Mouse (Mus musculus) kidney, postnatal 0 days (tissue): ENCODE measurements at regions not wholly inside any gene's neighbourhood (a gene's known extent, or its start where the extent isn't known, plus 50 kb on each side); places are given as distances from the start of the nearest gene placed in this dataset.

Experiments used
- ATAC-seq: fragments of 200-750 bp; cut with Nextera tagmentation; replicated peaks from 2 replicates; pipeline ENCODE4 v1.8.0; 2017; ENCODE audit warnings: low read depth, moderate number of reproducible peaks, moderate TSS enrichment, moderate library complexity; ENCODE audit not compliant: low FRiP score
- DNase-seq: peaks from one replicate; pipeline ENCODE4 v3.0.0-alpha.2; 2016; ENCODE audit warnings: low spot score
- H3K27ac ChIP-seq: fragments of 300-500 bp; sonication (generic); 2 replicates; pipeline ENCODE4 v1.5.1; 2014; ENCODE audit warnings: mild to moderate bottlenecking
- H3K27me3 ChIP-seq: fragments of 300-500 bp; sonication (generic); 2 replicates; pipeline ENCODE4 v1.6.1; 2014; ENCODE audit warnings: low read length, mixed read lengths; ENCODE audit not compliant: insufficient read depth
- H3K36me3 ChIP-seq: fragments of 300-500 bp; sonication (generic); 2 replicates; pipeline ENCODE4 v1.6.1; 2014; ENCODE audit warnings: low read length, mixed read lengths; ENCODE audit not compliant: insufficient read depth
- H3K4me1 ChIP-seq: fragments of 300-500 bp; sonication (generic); replicated peaks from 2 replicates; pipeline ENCODE4 v1.6.1; 2014; ENCODE audit warnings: antibody characterized with exemption, low read length, mixed read lengths; ENCODE audit not compliant: insufficient read depth
- H3K4me2 ChIP-seq: fragments of 300-500 bp; sonication (generic); 2 replicates; pipeline ENCODE4 v1.6.1; 2014; ENCODE audit warnings: mild to moderate bottlenecking, low read length, moderate library complexity, mixed read lengths
- H3K4me3 ChIP-seq: fragments of 300-500 bp; sonication (generic); replicated peaks from 2 replicates; pipeline ENCODE4 v1.5.1; 2014; ENCODE audit warnings: low read depth, low read length
- H3K9ac ChIP-seq: fragments of 300-500 bp; sonication (generic); 2 replicates; pipeline ENCODE4 v1.6.1; 2014; ENCODE audit warnings: low read depth, low read length
- H3K9me3 ChIP-seq: fragments of 300-500 bp; sonication (generic); replicated peaks from 2 replicates; pipeline ENCODE4 v1.6.1; 2016; ENCODE audit warnings: low read length, inconsistent platforms, mixed read lengths
- CTCF ChIP-seq: IDR thresholded peaks from 2 replicates; pipeline ENCODE4 v1.5.1; 2016; ENCODE audit warnings: antibody characterized with exemption, low read depth, mild to moderate bottlenecking, moderate library complexity
- WGBS: fragments of 180-500 bp; shearing (Covaris S2); extraction: QIAGEN DNeasy Blood & Tissue Kit; methylation state at CpG from one replicate; pipeline ENCODE4 v1.1.7; 2014; 5-methylcytosine and 5-hydroxymethylcytosine counted together

GRCm38 (mm10) chr12:29258548-29258874, 269.7 kb upstream of the Myt1l start:
- H3K4me1 ChIP-seq = peaks cover 7% of the 10 kb centered on the region; the same call in 1 of the 2 replicates
- DNase-seq = no peak
- H3K9me3 ChIP-seq = no peaks in the 10 kb centered on the region
- H3K36me3 ChIP-seq = no peaks in the 10 kb centered on the region
- H3K4me2 ChIP-seq = no peak overlapping the region
- no peak overlapping the region for H3K27ac ChIP-seq
- no peak for ATAC-seq
- no peaks in the 10 kb centered on the region for H3K27me3 ChIP-seq
- no peak overlapping the region for H3K4me3 ChIP-seq
- H3K9ac ChIP-seq = no peak overlapping the region
- no peak for TF ChIP-seq CTCF

GRCm38 (mm10) chr12:29258966-29259365, 269.2 kb upstream of the Myt1l start:
- H3K9ac ChIP-seq = no peak overlapping the region

GRCm38 (mm10) chr12:29274166-29274565, 254.0 kb upstream of the Myt1l start:
- Histone ChIP-seq H3K9ac (no peak overlapping the region), H3K4me2 (no peak overlapping the region), H3K4me1 (no peaks in the 10 kb centered on the region), H3K36me3 (no peaks in the 10 kb centered on the region), H3K27me3 (no peaks in the 10 kb centered on the region), H3K27ac (no peak overlapping the region), H3K9me3 (no peaks in the 10 kb centered on the region), H3K4me3 (no peak overlapping the region)
- DNase-seq (no peak), ATAC-seq (no peak)
- TF ChIP-seq CTCF = no peak
- 98% methylated on average over 4 of the region's 4 CpGs for WGBS

More at GRCm38 (mm10) chr12:29258966-29259365, 269.2 kb upstream of the Myt1l start:
- Histone ChIP-seq H3K9me3 (no peaks in the 10 kb centered on the region), H3K27me3 (no peaks in the 10 kb centered on the region), H3K4me3 (no peak overlapping the region), H3K27ac (no peak overlapping the region), H3K4me1 (peaks cover 7% of the 10 kb centered on the region; the same call in 1 of the 2 replicates), H3K36me3 (no peaks in the 10 kb centered on the region), H3K4me2 (no peak overlapping the region)
- WGBS = 56% methylated on average over 7 of the region's 7 CpGs
- TF ChIP-seq CTCF = no peak
- DNase-seq (no peak), ATAC-seq (no peak)

GRCm38 (mm10) chr12:29275676-29276075, 252.5 kb upstream of the Myt1l start:
- 65% methylated on average over 4 of the region's 4 CpGs for WGBS
- no peak overlapping the region for H3K4me3 ChIP-seq
- H3K4me2 ChIP-seq = no peak overlapping the region
- no peak overlapping the region for H3K9ac ChIP-seq
- no peak overlapping the region for H3K27ac ChIP-seq
- H3K36me3 ChIP-seq = no peaks in the 10 kb centered on the region
- DNase-seq (no peak), ATAC-seq (no peak)
- TF ChIP-seq CTCF = no peak
- H3K27me3 ChIP-seq = no peaks in the 10 kb centered on the region
- H3K9me3 ChIP-seq = no peaks in the 10 kb centered on the region
- H3K4me1 ChIP-seq = no peaks in the 10 kb centered on the region

GRCm38 (mm10) chr12:29279631-29280080, 248.5 kb upstream of the Myt1l start:
- H3K27ac ChIP-seq = no peak overlapping the region
- no peak for ATAC-seq
- no peak for TF ChIP-seq CTCF

GRCm38 (mm10) chr12:29280081-29280788, 247.9 kb upstream of the Myt1l start:
- Histone ChIP-seq H3K9me3 (no peaks in the 10 kb centered on the region), H3K4me1 (no peaks in the 10 kb centered on the region), H3K4me2 (peak overlapping the region; percentile 34), H3K36me3 (no peaks in the 10 kb centered on the region), H3K27ac (no peak overlapping the region), H3K4me3 (no peak overlapping the region), H3K9ac (no peak overlapping the region), H3K27me3 (no peaks in the 10 kb centered on the region)
- no peak for TF ChIP-seq CTCF
- WGBS = 4% methylated on average over 9 of the region's 9 CpGs
- no peak for ATAC-seq
- DNase-seq = peak; percentile 10

More at GRCm38 (mm10) chr12:29279631-29280080, 248.5 kb upstream of the Myt1l start:
- no peaks in the 10 kb centered on the region for H3K27me3 ChIP-seq
- WGBS = 11% methylated on average over 13 of the region's 13 CpGs
- H3K4me3 ChIP-seq = no peak overlapping the region
- no peaks in the 10 kb centered on the region for H3K9me3 ChIP-seq
- H3K4me1 ChIP-seq = no peaks in the 10 kb centered on the region
- DNase-seq = no peak
- no peaks in the 10 kb centered on the region for H3K36me3 ChIP-seq
- peak overlapping the region; percentile 34 for H3K4me2 ChIP-seq
- H3K9ac ChIP-seq = no peak overlapping the region
